Mouse (Mus musculus) myocyte (in vitro differentiated cells): ENCODE measurements around the gene AW549877.

Experiments
- E2F4 ChIP-seq: IDR thresholded peaks from one replicate; pipeline ENCODE4 v1.6.1; 2011; ENCODE audit warnings: mild to moderate bottlenecking, control low read depth, moderate library complexity; ENCODE audit not compliant: insufficient read depth
- MAX ChIP-seq: IDR thresholded peaks from one replicate; pipeline ENCODE4 v1.6.1; 2011; ENCODE audit warnings: low read depth, mild to moderate bottlenecking, control low read depth
- MYOD1 ChIP-seq, 3 experiments: IDR thresholded peaks; one replicate each; pipeline ENCODE4 v1.6.1; 2011; ENCODE audit warnings: control low read depth in 2 of 3, low read depth in 2 of 3, mild to moderate bottlenecking in 2 of 3, moderate library complexity in 1 of 3; ENCODE audit not compliant: insufficient read length in 2 of 3, control insufficient read depth in 1 of 3
- POLR2A ChIP-seq: IDR thresholded peaks from one replicate; pipeline ENCODE4 v1.6.1; 2011; ENCODE audit warnings: low read depth, mild to moderate bottlenecking, control low read depth, moderate library complexity; ENCODE audit not compliant: insufficient read length
- POLR2AphosphoS2 ChIP-seq: IDR thresholded peaks from one replicate; pipeline ENCODE4 v1.6.1; 2011; ENCODE audit warnings: low read depth, control low read depth; ENCODE audit not compliant: insufficient read length
- TCF12 ChIP-seq: IDR thresholded peaks from one replicate; pipeline ENCODE4 v1.6.1; 2011; ENCODE audit warnings: mild to moderate bottlenecking, control low read depth; ENCODE audit not compliant: poor library complexity, insufficient read depth, severe bottlenecking
- TCF3 ChIP-seq: IDR thresholded peaks from one replicate; pipeline ENCODE4 v1.6.1; 2011; ENCODE audit warnings: low read depth, control low read depth; ENCODE audit not compliant: insufficient read length

DNA sequence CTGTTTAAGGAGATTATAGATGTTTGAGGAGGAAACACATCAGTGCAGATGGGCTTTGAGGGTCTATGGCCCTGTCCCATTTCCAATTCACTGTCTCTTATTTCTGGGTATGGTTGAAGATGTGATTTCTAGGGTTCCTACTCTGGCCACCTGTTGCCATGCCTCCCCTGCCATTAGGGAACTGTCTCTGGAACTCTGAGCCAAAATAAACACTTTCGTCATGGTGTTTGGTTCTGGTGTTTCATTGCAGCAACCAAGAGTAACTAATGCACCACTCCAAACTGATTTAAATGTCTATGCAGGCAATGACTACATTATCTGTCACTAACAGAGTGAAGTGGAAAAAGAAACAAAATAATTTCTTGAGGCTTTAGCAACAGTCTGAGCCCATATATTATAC is 35.5 kb downstream of the AW549877 start:
- TF ChIP-seq MYOD1 (IDR thresholded peaks at IDR 0.05; ENCODE audit: control insufficient read depth in 1 of 3, insufficient read length in 2 of 3, low read depth in 2 of 3) (peak; percentile 32 to 64 (median 56)), POLR2A (no peak), TCF12 (no peak), POLR2AphosphoS2 (no peak), TCF3 (no peak), MAX (no peak), E2F4 (no peak)
